Mouse (Mus musculus): Measurements from ENCODE around the gene Sesn3. TPM values are rescaled to one million over a fixed set of nuclear protein-coding genes. Genes with fewer than 3 reads are reported as not detected.

Sesn3 gene
- total and polyA plus RNA-seq, 2 experiments from 2014 or later: 16.3 to 40.5 TPM

DNA sequence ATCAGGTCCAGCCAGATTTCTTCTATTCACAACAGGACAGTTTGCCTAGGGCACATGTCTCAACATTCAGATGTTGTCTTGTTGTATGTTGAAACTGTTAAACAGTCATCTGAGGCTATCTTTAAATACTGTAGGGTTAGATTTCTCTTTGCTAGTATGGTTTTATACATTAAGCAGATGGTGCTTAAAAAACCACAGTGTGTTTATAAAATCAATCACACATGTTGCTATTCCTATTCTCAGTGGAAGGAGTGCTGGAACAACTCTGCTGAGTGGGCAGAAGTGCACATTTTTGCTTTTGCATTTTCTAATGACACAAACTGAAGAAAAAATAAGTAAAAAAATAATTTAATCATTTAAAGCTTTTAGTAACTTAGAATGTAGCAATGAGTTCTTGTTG, 25.0 kb downstream of the Sesn3 start:
- no peak overlapping the region for H3K4me2 ChIP-seq (ENCODE audit: low read depth)
- H3K9ac ChIP-seq: no peak overlapping the region
- no peaks in the 10 kb centered on the region for H3K27me3 ChIP-seq (ENCODE audit: insufficient read depth, low read length)
- no peaks in the 10 kb centered on the region for H3K9me3 ChIP-seq (ENCODE audit: low read length)
- TF ChIP-seq CTCF (IDR thresholded peaks at IDR 0.05; ENCODE audit: low read depth): no peak
- H3K27ac ChIP-seq (ENCODE audit: low read depth, low read length): no peak overlapping the region
- DNase-seq (no peak), ATAC-seq (no peak)
- no peaks in the 10 kb centered on the region for H3K4me1 ChIP-seq (ENCODE audit: insufficient read depth)
- no peaks in the 10 kb centered on the region for H3K36me3 ChIP-seq (ENCODE audit: insufficient read depth)
- no peak overlapping the region for H3K4me3 ChIP-seq (ENCODE audit: low read depth, low read length)

DNA sequence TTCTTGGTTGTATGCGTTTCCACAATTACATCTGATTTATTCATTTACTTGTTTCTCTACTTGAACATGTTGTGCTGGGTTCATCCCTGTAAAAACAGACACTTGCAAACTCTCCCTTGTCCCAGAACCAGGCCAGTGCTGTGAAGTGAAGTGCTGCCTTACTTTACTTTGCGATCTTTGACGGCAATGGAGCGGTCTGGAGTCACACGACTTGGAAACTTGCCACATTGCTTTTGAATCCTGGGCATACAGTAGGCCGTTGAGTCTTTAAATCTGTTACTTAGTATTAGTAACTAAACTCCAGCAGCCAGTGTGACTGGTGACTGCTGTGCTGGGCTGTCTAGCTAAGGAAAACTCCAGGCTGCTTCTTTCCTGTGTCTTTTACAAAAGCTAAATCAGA, 25.9 kb downstream of the Sesn3 start:
- no peaks in the 10 kb centered on the region for H3K4me1 ChIP-seq (ENCODE audit: insufficient read depth)
- H3K9ac ChIP-seq: no peak overlapping the region
- H3K27ac ChIP-seq (ENCODE audit: low read depth, low read length): no peak overlapping the region
- no peaks in the 10 kb centered on the region for H3K27me3 ChIP-seq (ENCODE audit: insufficient read depth, low read length)
- H3K9me3 ChIP-seq (ENCODE audit: low read length): no peaks in the 10 kb centered on the region
- H3K36me3 ChIP-seq (ENCODE audit: insufficient read depth): no peaks in the 10 kb centered on the region
- no peak for ATAC-seq
- WGBS: 64% methylated on average over 6 of the region's 6 CpGs
- no peak for TF ChIP-seq CTCF (IDR thresholded peaks at IDR 0.05; ENCODE audit: low read depth)
- no peak overlapping the region for H3K4me3 ChIP-seq (ENCODE audit: low read depth, low read length)
- no peak overlapping the region for H3K4me2 ChIP-seq (ENCODE audit: low read depth)
- DNase-seq: no peak

DNA sequence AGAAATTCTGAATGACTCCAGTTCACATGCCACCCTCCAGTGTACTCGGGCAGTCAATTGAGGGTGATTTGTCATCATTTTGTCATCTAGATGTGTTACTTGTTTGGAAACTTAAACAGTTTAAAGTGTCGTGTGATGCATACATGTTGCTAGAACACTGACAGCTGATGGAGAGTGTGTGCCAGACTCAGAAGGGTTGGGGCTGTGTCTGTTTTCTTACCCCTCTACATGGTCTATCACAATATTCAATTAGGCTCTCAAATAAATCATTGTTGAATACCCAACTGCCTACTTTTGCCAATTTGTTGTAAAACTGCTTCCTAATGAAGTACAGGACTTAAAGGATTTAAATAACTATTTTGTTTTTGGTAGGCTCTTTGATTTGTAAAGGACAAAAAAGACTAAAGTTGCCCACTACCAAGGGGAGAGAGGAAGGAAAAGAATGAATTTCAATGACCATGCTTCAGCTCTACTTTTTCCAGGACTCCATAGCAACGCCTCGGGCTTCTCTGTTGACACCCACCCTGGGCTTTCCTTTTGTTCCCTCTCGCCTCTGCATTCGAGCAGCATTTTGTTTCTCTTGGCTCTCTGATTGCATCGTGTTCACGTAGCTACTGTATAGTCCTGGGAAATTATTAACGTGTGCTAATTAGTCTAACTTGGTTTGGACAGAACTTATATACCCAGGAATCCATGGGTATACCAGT, 29.5 kb downstream of the Sesn3 start:
- DNase-seq (peak; percentile 31), ATAC-seq (peak; percentile 78)
- WGBS: 10% methylated on average over 9 of the region's 9 CpGs
- Histone ChIP-seq H3K4me1 (ENCODE audit: insufficient read depth) (no peaks in the 10 kb centered on the region), H3K27ac (ENCODE audit: low read depth, low read length) (no peak overlapping the region), H3K4me2 (ENCODE audit: low read depth) (peak overlapping the region; percentile 17; the same call in 1 of the 2 replicates), H3K36me3 (ENCODE audit: insufficient read depth) (peaks cover 6% of the 10 kb centered on the region; the same call in 1 of the 2 replicates), H3K27me3 (ENCODE audit: insufficient read depth, low read length) (no peaks in the 10 kb centered on the region), H3K4me3 (ENCODE audit: low read depth, low read length) (no peak overlapping the region), H3K9me3 (ENCODE audit: low read length) (no peaks in the 10 kb centered on the region), H3K9ac (no peak overlapping the region)
- TF ChIP-seq CTCF (IDR thresholded peaks at IDR 0.05; ENCODE audit: low read depth): no peak

DNA sequence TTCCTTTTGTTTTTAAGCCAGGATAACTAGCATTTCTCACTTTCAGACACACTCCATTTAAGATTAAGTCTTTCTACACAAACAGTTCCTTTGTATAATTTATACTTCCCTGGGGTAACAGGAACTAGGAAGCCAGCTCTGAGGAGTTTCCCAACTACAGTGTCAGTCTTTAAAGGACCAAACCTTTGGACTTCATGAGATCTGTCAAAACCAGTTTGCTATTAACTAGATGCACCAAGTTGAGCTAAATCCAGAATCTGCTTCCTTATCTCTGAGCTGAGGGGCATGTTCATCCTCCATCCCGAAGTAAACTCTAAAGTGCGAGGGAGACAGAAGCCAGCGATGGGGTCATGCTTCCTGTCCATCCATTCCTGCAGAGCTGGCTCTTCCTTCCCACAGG, 32.5 kb downstream of the Sesn3 start:
- ATAC-seq (no peak), DNase-seq (no peak)
- H3K9me3 ChIP-seq (ENCODE audit: low read length): no peaks in the 10 kb centered on the region
- TF ChIP-seq CTCF (IDR thresholded peaks at IDR 0.05; ENCODE audit: low read depth): no peak
- no peak overlapping the region for H3K4me3 ChIP-seq (ENCODE audit: low read depth, low read length)
- 93% methylated on average over 3 of the region's 3 CpGs for WGBS
- no peak overlapping the region for H3K27ac ChIP-seq (ENCODE audit: low read depth, low read length)
- H3K27me3 ChIP-seq (ENCODE audit: insufficient read depth, low read length): no peaks in the 10 kb centered on the region
- no peak overlapping the region for H3K9ac ChIP-seq
- peaks cover 6% of the 10 kb centered on the region; the same call in 1 of the 2 replicates for H3K36me3 ChIP-seq (ENCODE audit: insufficient read depth)
- no peak overlapping the region for H3K4me2 ChIP-seq (ENCODE audit: low read depth)
- H3K4me1 ChIP-seq (ENCODE audit: insufficient read depth): no peaks in the 10 kb centered on the region

DNA sequence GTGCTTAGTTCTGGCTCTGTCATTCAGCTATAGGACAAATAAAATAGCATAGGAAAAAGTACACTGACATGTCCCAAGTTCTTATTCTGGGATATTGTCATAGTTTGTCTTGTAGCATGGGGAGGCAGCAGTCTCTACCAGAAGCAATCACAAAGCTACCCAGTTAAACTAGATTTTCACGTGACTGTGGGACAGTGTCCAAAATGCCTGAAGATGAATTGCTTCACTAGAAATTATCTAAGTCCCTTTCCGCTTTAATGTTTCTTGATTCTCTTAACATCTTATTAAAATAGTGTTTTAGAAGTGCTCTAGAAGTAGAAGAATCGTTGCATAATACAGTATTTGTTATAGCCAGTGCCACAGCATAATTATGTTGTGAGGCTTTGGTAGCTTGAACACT, 39.1 kb downstream of the Sesn3 start:
- no peak for DNase-seq
- peaks cover 34% of the 10 kb centered on the region for H3K36me3 ChIP-seq (ENCODE audit: insufficient read depth)
- H3K4me3 ChIP-seq (ENCODE audit: low read depth, low read length): no peak overlapping the region
- H3K27ac ChIP-seq (ENCODE audit: low read depth, low read length): no peak overlapping the region
- H3K4me2 ChIP-seq (ENCODE audit: low read depth): no peak overlapping the region
- 70% methylated on average over 3 of the region's 3 CpGs for WGBS
- no peak overlapping the region for H3K9ac ChIP-seq
- H3K4me1 ChIP-seq (ENCODE audit: insufficient read depth): no peaks in the 10 kb centered on the region
- ATAC-seq: no peak
- no peaks in the 10 kb centered on the region for H3K27me3 ChIP-seq (ENCODE audit: insufficient read depth, low read length)
- H3K9me3 ChIP-seq (ENCODE audit: low read length): no peaks in the 10 kb centered on the region
- TF ChIP-seq CTCF (IDR thresholded peaks at IDR 0.05; ENCODE audit: low read depth): no peak

DNA sequence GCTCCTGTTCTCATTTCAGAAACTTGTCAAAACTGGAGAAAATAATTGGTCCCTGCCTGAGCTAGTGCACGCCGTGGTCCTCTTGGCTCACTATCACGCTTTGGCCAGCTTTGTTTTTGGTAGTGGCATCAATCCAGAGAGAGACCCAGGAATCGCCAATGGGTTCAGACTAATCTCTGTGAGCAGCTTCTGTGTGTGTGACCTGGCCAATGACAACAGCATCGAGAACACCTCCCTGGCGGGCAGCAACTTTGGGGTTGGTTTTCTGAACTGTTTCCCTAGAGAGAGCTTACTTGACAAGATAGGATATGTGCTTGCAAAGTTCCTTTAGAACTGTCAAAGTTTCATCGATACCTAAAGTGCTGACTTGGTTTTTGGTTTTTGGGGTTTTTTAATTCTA, 39.6 kb downstream of the Sesn3 start:
- Histone ChIP-seq H3K27ac (ENCODE audit: low read depth, low read length) (no peak overlapping the region), H3K4me1 (ENCODE audit: insufficient read depth) (no peaks in the 10 kb centered on the region), H3K27me3 (ENCODE audit: insufficient read depth, low read length) (no peaks in the 10 kb centered on the region), H3K9me3 (ENCODE audit: low read length) (no peaks in the 10 kb centered on the region), H3K4me2 (ENCODE audit: low read depth) (no peak overlapping the region), H3K9ac (no peak overlapping the region), H3K4me3 (ENCODE audit: low read depth, low read length) (no peak overlapping the region), H3K36me3 (ENCODE audit: insufficient read depth) (peaks cover 34% of the 10 kb centered on the region)
- no peak for TF ChIP-seq CTCF (IDR thresholded peaks at IDR 0.05; ENCODE audit: low read depth)
- DNase-seq: no peak
- no peak for ATAC-seq
- WGBS: 66% methylated on average over 7 of the region's 7 CpGs

DNA sequence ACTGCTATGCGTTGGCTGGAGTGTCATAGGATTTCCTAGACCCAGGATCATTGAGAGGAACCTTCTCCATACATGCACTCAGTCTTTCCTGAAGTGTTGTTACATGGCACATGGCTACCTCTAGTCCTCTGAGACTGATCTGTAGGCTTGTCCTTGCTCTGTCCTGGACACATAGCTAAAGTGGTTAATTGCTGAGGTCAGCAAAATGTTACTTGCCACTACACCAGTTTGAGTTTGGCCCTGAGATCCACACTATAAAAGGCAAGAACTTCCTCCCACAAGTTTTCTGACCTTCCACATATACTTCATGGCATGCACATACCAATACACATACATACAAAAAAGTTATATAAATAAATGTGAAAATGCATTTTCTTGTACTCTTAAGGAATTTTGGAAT, 41.8 kb downstream of the Sesn3 start:
- WGBS: 100% methylated on average over 1 of the region's 1 CpGs
- Histone ChIP-seq H3K4me2 (ENCODE audit: low read depth) (no peak overlapping the region), H3K36me3 (ENCODE audit: insufficient read depth) (peaks cover 40% of the 10 kb centered on the region), H3K4me1 (ENCODE audit: insufficient read depth) (no peaks in the 10 kb centered on the region), H3K27ac (ENCODE audit: low read depth, low read length) (no peak overlapping the region), H3K27me3 (ENCODE audit: insufficient read depth, low read length) (no peaks in the 10 kb centered on the region), H3K4me3 (ENCODE audit: low read depth, low read length) (no peak overlapping the region), H3K9me3 (ENCODE audit: low read length) (no peaks in the 10 kb centered on the region), H3K9ac (no peak overlapping the region)
- ATAC-seq (no peak), DNase-seq (no peak)
- TF ChIP-seq CTCF (IDR thresholded peaks at IDR 0.05; ENCODE audit: low read depth): no peak
